10 mouse cellular contexts compared by ENCODE assay signal in genomic region chr3:136668072-136668471, GRCm38 (mm10). TPM values are rescaled to one million over a fixed set of nuclear protein-coding genes. Genes with fewer than 3 reads are reported as not detected.
DNase-seq lines count a peak whose midpoint lies in the region; ATAC-seq and TF ChIP-seq lines count a peak whose summit lies in the region.
"Had no signal": no experiment of that assay in that cellular context is flagged by ENCODE, and none has a peak within 500 bp of the region (broad histone marks: within the 10 kb centered on the region; RNA-seq: fewer than 3 reads in every experiment).

No protein-coding gene starts in this region.

- H3K27me3 ChIP-seq in cerebellum, adult 2 months (ENCODE audit: control insufficient read depth, insufficient read depth, low read length), result no peaks in the 10 kb centered on the region
- no peaks in the 10 kb centered on the region for H3K27me3 ChIP-seq in limb, embryonic 14.5 days (ENCODE audit: control insufficient read depth, insufficient read depth, low read length)
- no peaks in the 10 kb centered on the region for H3K27me3 ChIP-seq in hindbrain, embryonic 13.5 days
- H3K27me3 ChIP-seq: embryonic facial prominence, embryonic 13.5 days had no signal

- ATAC-seq in limb, embryonic 14.5 days (ENCODE audit: low FRiP score, low read depth), result no peak
- ATAC-seq in activated CD4-positive, CD25-positive, alpha-beta regulatory T cell, adult 4 months, result no peak
- no peak for ATAC-seq in hindbrain, embryonic 13.5 days (ENCODE audit: low FRiP score)

- H3K4me3 ChIP-seq in cerebellum, adult 2 months (replicated peaks; ENCODE audit: insufficient read depth, low read depth, low read length), result no peak overlapping the region
- no peak overlapping the region for H3K4me3 ChIP-seq in limb, embryonic 14.5 days (replicated peaks; ENCODE audit: low read length)
- H3K4me3 ChIP-seq in hindbrain, embryonic 13.5 days, result no peak overlapping the region
- H3K4me3 ChIP-seq: embryonic facial prominence, embryonic 13.5 days had no signal

- H3K36me3 ChIP-seq in limb, embryonic 14.5 days (ENCODE audit: control insufficient read depth, insufficient read depth, low read length), result no peaks in the 10 kb centered on the region
- H3K36me3 ChIP-seq in hindbrain, embryonic 13.5 days, result no peaks in the 10 kb centered on the region
- H3K36me3 ChIP-seq: embryonic facial prominence, embryonic 13.5 days; G1E had no signal

- no peak overlapping the region for H3K9ac ChIP-seq in limb, embryonic 14.5 days (ENCODE audit: low read depth, low read length, severe bottlenecking)
- no peak overlapping the region for H3K9ac ChIP-seq in hindbrain, embryonic 13.5 days
- H3K9ac ChIP-seq: embryonic facial prominence, embryonic 13.5 days had no signal

- no peak for TF ChIP-seq CTCF in cerebellum, adult 2 months (IDR thresholded peaks at IDR 0.05; ENCODE audit: borderline replicate concordance, insufficient read depth, low read depth, low read length)

- peak overlapping the region; percentile 23 for H3K27ac ChIP-seq in cerebellum, adult 2 months (ENCODE audit: insufficient read depth, low read length)
- H3K27ac ChIP-seq in limb, embryonic 14.5 days (replicated peaks; ENCODE audit: low read depth, low read length), result no peak overlapping the region
- H3K27ac ChIP-seq in hindbrain, embryonic 13.5 days, result no peak overlapping the region
- H3K27ac ChIP-seq: embryonic facial prominence, embryonic 13.5 days had no signal

- WGBS in cerebellum, adult 2 months, result 5% methylated on average over 2 of the region's 2 CpGs
- WGBS in limb, embryonic 14.5 days, result 61% methylated on average over 2 of the region's 2 CpGs
- WGBS in hindbrain, embryonic 13.5 days, result 80% methylated on average over 2 of the region's 2 CpGs

- intact Hi-C loops in heart, postnatal 10 days (cut with DNase I), result loop anchor here (2.0 to 10.0 kb wide), 2 partner anchors 57 to 1087 kb away; no protein-coding TSS in a partner anchor

- H3K4me2 ChIP-seq in limb, embryonic 14.5 days (replicated peaks; ENCODE audit: low read depth, low read length, severe bottlenecking), result no peak overlapping the region
- H3K4me2 ChIP-seq in hindbrain, embryonic 13.5 days, result no peak overlapping the region

- DNase-seq in layer of hippocampus, adult 11-12 months (ENCODE audit: low spot score), result peak; percentile 66
- DNase-seq in layer of hippocampus, adult 9-10 months (ENCODE audit: low spot score), result no peak
- DNase-seq in cerebellum, adult 2 months, result peak; percentile 97 to 98
- peak; percentile 89 to 91 for DNase-seq in heart, postnatal 10 days
- peak; percentile 18 for DNase-seq in limb, embryonic 14.5 days (ENCODE audit: low spot score)
- DNase-seq in urinary bladder, postnatal 36 days (ENCODE audit: low spot score in 2 of 2), result peak; percentile 44 to 82

- H3K4me1 ChIP-seq in cerebellum, adult 2 months (ENCODE audit: control insufficient read depth, insufficient read depth, low read length), result peaks cover 5% of the 10 kb centered on the region; the same call in 1 of the 2 replicates
- peaks cover 3% of the 10 kb centered on the region; the same call in 1 of the 2 replicates for H3K4me1 ChIP-seq in limb, embryonic 14.5 days (ENCODE audit: control insufficient read depth, insufficient read depth, low read length)
- peaks cover 19% of the 10 kb centered on the region for H3K4me1 ChIP-seq in hindbrain, embryonic 13.5 days (replicated peaks)

- TF ChIP-seq POLR2A in cerebellum, adult 2 months (IDR thresholded peaks at IDR 0.05; ENCODE audit: borderline replicate concordance, insufficient read depth, low read length), result no peak
- no peak for TF ChIP-seq POLR2A in limb, embryonic 14.5 days (IDR thresholded peaks at IDR 0.05; ENCODE audit: borderline replicate concordance, extremely low read depth, insufficient read depth, insufficient read length)

- H3K9me3 ChIP-seq in limb, embryonic 14.5 days (ENCODE audit: control insufficient read depth, low read length), result 0 out of 2 replicates have a peak, but pooled peaks cover 3% of the 10 kb centered on the region
- peaks cover 3% of the 10 kb centered on the region; the same call in 1 of the 2 replicates for H3K9me3 ChIP-seq in hindbrain, embryonic 13.5 days
- H3K9me3 ChIP-seq: embryonic facial prominence, embryonic 13.5 days had no signal

RNA-seq across cellular contexts. Expression of gene Ppp3ca, which starts 1.9 kb away (rescaled TPM):
- 334 and 338 TPM in 2 replicates for polyA plus RNA-seq in cerebellum, adult 2 months (2012; rRNA removed)
- 10 to 100 TPM; 60.0 to 61.2 TPM for total RNA-seq in heart, postnatal 10 days (2021)
- 31.5 and 32.2 TPM in 2 replicates for polyA plus RNA-seq in limb, embryonic 14.5 days (2012; rRNA removed)
- polyA plus RNA-seq in limb, embryonic 14.5 days (2014; fragmentation: Nextera tagmentation; extraction: Ambion mirVana), result 74.8 and 85.2 TPM in 2 replicates
- polyA plus RNA-seq in activated CD4-positive, CD25-positive, alpha-beta regulatory T cell, adult 4 months (2017; shearing (Covaris generic)), result 10 to 100 TPM; 13.5 to 21.0 TPM
- polyA plus RNA-seq in hindbrain, embryonic 13.5 days (2015; fragmentation: Nextera tagmentation; extraction: Ambion mirVana), result 131 and 134 TPM in 2 replicates
